Mouse (Mus musculus): ENCODE measurements around the gene Hba-a2. TPM values are rescaled to one million over a fixed set of nuclear protein-coding genes. Genes with fewer than 3 reads are reported as not detected.

Gene Hba-a2
- polyA plus RNA-seq, 1 experiment = 6,821 TPM

- TF ChIP-seq CTCF (IDR thresholded peaks at IDR 0.05; ENCODE audit: borderline replicate concordance, extremely low read depth, insufficient read depth, insufficient read length) (no peak), POLR2A (IDR thresholded peaks at IDR 0.05; ENCODE audit: borderline replicate concordance, extremely low read depth, insufficient read depth, insufficient read length, poor library complexity, severe bottlenecking) (no peak)
- no peak for DNase-seq (ENCODE audit: low read depth)
Observed at GRCm38 (mm10) chr11:32336435-32336907, 40.2 kb downstream of the Hba-a2 start.

GRCm38 (mm10) chr11:32339131-32339531 lies 42.8 kb downstream of the Hba-a2 start:
- no peak for DNase-seq (ENCODE audit: low read depth)
- TF ChIP-seq CTCF (IDR thresholded peaks at IDR 0.05; ENCODE audit: borderline replicate concordance, extremely low read depth, insufficient read depth, insufficient read length) (no peak), POLR2A (IDR thresholded peaks at IDR 0.05; ENCODE audit: borderline replicate concordance, extremely low read depth, insufficient read depth, insufficient read length, poor library complexity, severe bottlenecking) (no peak)

GRCm38 (mm10) chr11:32340476-32341473 lies 44.5 kb downstream of the Hba-a2 start:
- TF ChIP-seq POLR2A (IDR thresholded peaks at IDR 0.05; ENCODE audit: borderline replicate concordance, extremely low read depth, insufficient read depth, insufficient read length, poor library complexity, severe bottlenecking) (no peak), CTCF (IDR thresholded peaks at IDR 0.05; ENCODE audit: borderline replicate concordance, extremely low read depth, insufficient read depth, insufficient read length) (peak; percentile 84)
- DNase-seq (ENCODE audit: low read depth) = peak; percentile 67

- peak; percentile 77 for DNase-seq (ENCODE audit: low read depth)
- TF ChIP-seq POLR2A (IDR thresholded peaks at IDR 0.05; ENCODE audit: borderline replicate concordance, extremely low read depth, insufficient read depth, insufficient read length, poor library complexity, severe bottlenecking) (no peak), CTCF (IDR thresholded peaks at IDR 0.05; ENCODE audit: borderline replicate concordance, extremely low read depth, insufficient read depth, insufficient read length) (peak; percentile 47; the same call in 1 of the 2 replicates)
Observed at GRCm38 (mm10) chr11:32342770-32343191, 46.5 kb downstream of the Hba-a2 start.

GRCm38 (mm10) chr11:32343350-32343749 lies 47.1 kb downstream of the Hba-a2 start:
- DNase-seq (ENCODE audit: low read depth) = no peak
- no peak for TF ChIP-seq CTCF (IDR thresholded peaks at IDR 0.05; ENCODE audit: borderline replicate concordance, extremely low read depth, insufficient read depth, insufficient read length)
- no peak for TF ChIP-seq POLR2A (IDR thresholded peaks at IDR 0.05; ENCODE audit: borderline replicate concordance, extremely low read depth, insufficient read depth, insufficient read length, poor library complexity, severe bottlenecking)

- TF ChIP-seq CTCF (IDR thresholded peaks at IDR 0.05; ENCODE audit: borderline replicate concordance, extremely low read depth, insufficient read depth, insufficient read length) = no peak
- no peak for TF ChIP-seq POLR2A (IDR thresholded peaks at IDR 0.05; ENCODE audit: borderline replicate concordance, extremely low read depth, insufficient read depth, insufficient read length, poor library complexity, severe bottlenecking)
- DNase-seq (ENCODE audit: low read depth) = no peak
Observed at GRCm38 (mm10) chr11:32345504-32346297, 49.4 kb downstream of the Hba-a2 start.

Other genes starting within 250 kb of the Hba-a2 start
- gene Il9r, start 96.2 kb upstream of the Hba-a2 start, polyA plus RNA-seq (2012; rRNA removed) = 0.11 TPM in 1 of 2 replicates, not detected in the other
- gene Snrnp25, start 91.1 kb upstream of the Hba-a2 start, polyA plus RNA-seq (2012; rRNA removed) = 38.8 and 52.4 TPM in 2 replicates
- gene Rhbdf1, start 74.2 kb upstream of the Hba-a2 start, polyA plus RNA-seq (2012; rRNA removed) = 39.7 and 44.3 TPM in 2 replicates
- gene Mpg, start 70.0 kb upstream of the Hba-a2 start, polyA plus RNA-seq (2012; rRNA removed) = 18.6 and 21.3 TPM in 2 replicates
- 84.0 and 116 TPM in 2 replicates for gene Nprl3, start 28.8 kb upstream of the Hba-a2 start, polyA plus RNA-seq (2012; rRNA removed)
- gene Hba-x, start 20.1 kb upstream of the Hba-a2 start, polyA plus RNA-seq (2012; rRNA removed) = 38.9 and 65.3 TPM in 2 replicates
- gene Hba-a1, start 13.0 kb upstream of the Hba-a2 start, polyA plus RNA-seq (2012; rRNA removed) = 2,049 and 2,752 TPM in 2 replicates
- 1.4 and 2.4 TPM in 2 replicates for gene Hbq1b, start 9.5 kb upstream of the Hba-a2 start, polyA plus RNA-seq (2012; rRNA removed)
- 1.2 TPM in 2 replicates for gene Hbq1a, start 3.6 kb downstream of the Hba-a2 start, polyA plus RNA-seq (2012; rRNA removed)
- gene Sh3pxd2b, start 51.3 kb downstream of the Hba-a2 start, polyA plus RNA-seq (2012; rRNA removed) = 33.3 and 48.4 TPM in 2 replicates
- 60.6 and 70.7 TPM in 2 replicates for gene Ubtd2, start 158.9 kb downstream of the Hba-a2 start, polyA plus RNA-seq (2012; rRNA removed)
- gene Efcab9, start 235.6 kb downstream of the Hba-a2 start, polyA plus RNA-seq (2012; rRNA removed) = not detected in 2 replicates
- gene Stk10, start 236.8 kb downstream of the Hba-a2 start, polyA plus RNA-seq (2012; rRNA removed) = 4.0 and 5.7 TPM in 2 replicates

All from brain, embryonic 14.5 days (tissue).